Mouse (Mus musculus): Measurements from ENCODE around the gene Foxd1.

DNA sequence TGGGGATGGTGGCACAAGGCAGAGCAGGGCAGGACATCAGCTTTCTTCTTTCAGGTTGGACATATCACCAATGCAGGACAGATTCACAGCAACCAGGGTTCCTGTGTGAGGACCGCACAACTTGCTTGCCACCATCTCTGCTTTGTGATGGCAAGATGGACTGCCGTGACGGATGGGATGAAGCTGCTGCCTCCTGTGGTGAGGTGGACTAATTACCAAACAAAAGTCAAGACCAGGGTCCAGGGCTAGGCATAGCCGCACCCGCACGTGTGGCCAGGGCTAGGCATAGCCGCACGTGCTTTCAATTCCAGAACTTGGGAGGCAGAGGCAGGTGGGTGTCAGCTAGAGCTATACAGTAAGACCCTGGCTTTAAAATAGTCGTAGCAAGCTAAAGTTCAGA lies 48.8 kb upstream of the Foxd1 start:
- TF ChIP-seq CTCF (IDR thresholded peaks at IDR 0.05; ENCODE audit: low read depth) (no peak), EP300 (IDR thresholded peaks at IDR 0.05; ENCODE audit: low read depth) (no peak)

Data from liver, embryonic 14.5 days (tissue).